Mouse (Mus musculus) C2C12 (cell line): Measurements from ENCODE around the gene Optn.

Experiments
- CTCF ChIP-seq: IDR thresholded peaks from one replicate; pipeline ENCODE4 v1.5.1; 2011; ENCODE audit not compliant: control insufficient read depth, insufficient read depth, insufficient read length
- MAX ChIP-seq: IDR thresholded peaks from one replicate; pipeline ENCODE4 v1.6.1; 2011; ENCODE audit warnings: mild to moderate bottlenecking, control low read depth
- MYOD1 ChIP-seq: IDR thresholded peaks from one replicate; pipeline ENCODE4 v1.6.1; 2011; ENCODE audit warnings: low read depth; ENCODE audit not compliant: control insufficient read depth, insufficient read length
- MYOG ChIP-seq: IDR thresholded peaks from one replicate; pipeline ENCODE4 v1.6.1; 2011; ENCODE audit not compliant: control insufficient read depth, insufficient read length; ENCODE audit errors: extremely low read depth
- USF1 ChIP-seq: IDR thresholded peaks from one replicate; pipeline ENCODE4 v1.6.1; 2011; ENCODE audit warnings: low read depth, mild to moderate bottlenecking, control low read depth, moderate library complexity

DNA sequence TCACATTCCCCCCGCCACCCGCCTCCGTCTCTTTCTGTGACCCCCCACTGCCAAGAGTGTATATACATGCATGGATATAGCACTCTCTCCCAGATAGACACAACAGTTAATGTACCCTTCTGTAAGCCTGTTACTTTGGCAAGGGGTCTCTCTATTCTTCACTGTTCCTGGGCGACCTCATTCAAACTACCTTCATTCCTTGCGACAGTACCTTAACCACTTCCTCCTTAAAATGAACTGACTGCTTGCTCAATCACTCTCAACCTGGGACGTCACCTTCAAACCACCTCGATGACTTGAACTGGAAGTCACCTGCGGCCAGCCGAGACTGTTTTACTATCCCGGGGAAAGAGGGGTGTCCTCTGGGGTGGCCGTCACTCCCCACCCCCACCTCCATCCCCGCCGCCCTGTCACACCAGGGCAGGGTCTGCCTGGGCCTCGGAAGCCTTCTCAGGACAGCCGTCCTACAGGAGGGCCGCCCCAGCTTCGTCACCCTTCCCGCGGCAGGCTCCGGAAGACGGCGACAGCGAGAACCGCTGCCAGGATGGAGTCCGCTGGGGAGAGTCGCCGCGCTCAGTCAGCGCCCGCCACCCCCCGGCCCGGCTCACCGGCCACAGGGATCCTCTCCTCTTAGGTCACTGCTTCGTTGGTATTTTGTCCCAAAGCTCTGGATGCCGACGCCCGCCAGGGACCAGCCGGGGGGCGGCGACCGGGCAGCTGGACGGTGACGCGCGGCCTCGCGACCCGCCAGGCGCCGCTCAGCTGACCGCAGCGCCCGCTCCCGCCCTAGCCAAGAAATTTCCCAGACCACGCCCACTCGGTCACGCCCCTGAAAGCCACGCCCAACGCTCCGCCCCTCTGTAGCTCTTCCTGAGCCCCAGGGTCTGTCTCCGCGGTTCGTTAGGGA is at the start of gene Optn:
- TF ChIP-seq USF1 (no peak), CTCF (no peak), MYOD1 (no peak), MYOG (no peak), MAX (no peak)
